Mouse (Mus musculus) liver, embryonic 11.5 days (tissue): ENCODE data around the gene Calb2. TPM values are rescaled to one million over a fixed set of nuclear protein-coding genes. Genes with fewer than 3 reads are reported as not detected.
A peak's percentile ranks its signal among the peaks of the same experiment; 100 is the strongest.

Source experiments
- ATAC-seq: fragments of 200-750 bp; cut with Nextera tagmentation; replicated peaks from 2 replicates; pipeline ENCODE4 v1.8.0; 2017; ENCODE audit warnings: moderate number of reproducible peaks, mild to moderate bottlenecking, moderate TSS enrichment, moderate library complexity; ENCODE audit not compliant: low FRiP score
- DNase-seq: peaks from one replicate; pipeline ENCODE4 v3.0.0-alpha.2; 2017; ENCODE audit warnings: low spot score
- H3K27ac ChIP-seq: fragments of 300-500 bp; sonication (generic); 2 replicates; pipeline ENCODE4 v1.5.1; 2014; ENCODE audit warnings: mild to moderate bottlenecking, low read depth, low read length, control low read depth
- H3K27me3 ChIP-seq: fragments of 300-500 bp; sonication (generic); replicated peaks from 2 replicates; pipeline ENCODE4 v1.6.1; 2014; ENCODE audit warnings: low read length, mixed read lengths; ENCODE audit not compliant: control insufficient read depth, insufficient read depth
- H3K36me3 ChIP-seq: fragments of 300-500 bp; sonication (generic); 2 replicates; pipeline ENCODE4 v1.6.1; 2014; ENCODE audit warnings: mild to moderate bottlenecking, low read length, moderate library complexity, mixed read lengths; ENCODE audit not compliant: control insufficient read depth, insufficient read depth
- H3K4me1 ChIP-seq: fragments of 300-500 bp; sonication (generic); replicated peaks from 2 replicates; pipeline ENCODE4 v1.6.1; 2014; ENCODE audit warnings: low read length, mixed read lengths; ENCODE audit not compliant: control insufficient read depth, insufficient read depth
- H3K4me2 ChIP-seq: fragments of 300-500 bp; sonication (generic); 2 replicates; pipeline ENCODE4 v1.6.1; 2014; ENCODE audit warnings: mild to moderate bottlenecking, control low read depth, moderate library complexity
- H3K4me3 ChIP-seq: fragments of 300-500 bp; sonication (generic); 2 replicates; pipeline ENCODE4 v1.5.1; 2014; ENCODE audit warnings: low read depth, low read length, control low read depth
- H3K9ac ChIP-seq: fragments of 300-500 bp; sonication (generic); 2 replicates; pipeline ENCODE4 v1.6.1; 2014; ENCODE audit warnings: low read depth, low read length, control low read depth
- H3K9me3 ChIP-seq: fragments of 300-500 bp; sonication (generic); 2 replicates; pipeline ENCODE4 v1.6.1; 2016; ENCODE audit warnings: low read length, inconsistent platforms, mixed read lengths; ENCODE audit not compliant: control insufficient read depth
- WGBS: fragments of 180-500 bp; shearing (Covaris S2); extraction: QIAGEN DNeasy Blood & Tissue Kit; methylation state at CpG from one replicate; pipeline ENCODE4 v1.1.7; 2014; 5-methylcytosine and 5-hydroxymethylcytosine counted together
- polyA plus RNA-seq: library from polyadenylated mRNA; unstranded; fragments of >200 nt; fragmentation: Nextera tagmentation; extraction: Ambion mirVana; gene quantifications from 2 replicates; pipeline ENCODE4 v1.2.1, GENCODE M21; 2014

The Calb2 gene
- polyA plus RNA-seq, 1 experiment from 2014 or later, result 0.49 TPM

- Histone ChIP-seq H3K4me3 (no peak overlapping the region), H3K4me2 (no peak overlapping the region), H3K9ac (no peak overlapping the region), H3K27me3 (no peaks in the 10 kb centered on the region; the same call in 1 of the 2 replicates), H3K4me1 (no peaks in the 10 kb centered on the region), H3K36me3 (no peaks in the 10 kb centered on the region), H3K9me3 (no peaks in the 10 kb centered on the region), H3K27ac (no peak overlapping the region)
- 83% methylated on average over 4 of the region's 4 CpGs for WGBS
- ATAC-seq (no peak), DNase-seq (no peak)
Measured at GRCm38 (mm10) chr8:110185538-110185937, 17.5 kb upstream of the Calb2 start.

GRCm38 (mm10) chr8:110183748-110184147, 15.7 kb upstream of the Calb2 start:
- no peak overlapping the region for H3K4me2 ChIP-seq
- ATAC-seq (no peak), DNase-seq (no peak)
- WGBS, result 30% methylated on average over 11 of the region's 11 CpGs
- no peak overlapping the region for H3K9ac ChIP-seq
- H3K27me3 ChIP-seq, result no peaks in the 10 kb centered on the region
- no peaks in the 10 kb centered on the region for H3K4me1 ChIP-seq
- H3K9me3 ChIP-seq, result no peaks in the 10 kb centered on the region
- H3K36me3 ChIP-seq, result no peaks in the 10 kb centered on the region
- H3K4me3 ChIP-seq, result no peak overlapping the region
- H3K27ac ChIP-seq, result no peak overlapping the region

GRCm38 (mm10) chr8:110182735-110183367, 14.8 kb upstream of the Calb2 start:
- no peak for DNase-seq
- no peak overlapping the region for H3K4me3 ChIP-seq
- WGBS, result 90% methylated on average over 11 of the region's 11 CpGs

GRCm38 (mm10) chr8:110177359-110178155, 9.5 kb upstream of the Calb2 start:
- DNase-seq (no peak), ATAC-seq (no peak)
- H3K27ac ChIP-seq, result no peak overlapping the region
- H3K36me3 ChIP-seq, result no peaks in the 10 kb centered on the region
- no peaks in the 10 kb centered on the region for H3K9me3 ChIP-seq
- 0 out of 2 replicates have a peak, but pooled peaks cover 6% of the 10 kb centered on the region for H3K27me3 ChIP-seq
- no peak overlapping the region for H3K4me3 ChIP-seq
- no peaks in the 10 kb centered on the region for H3K4me1 ChIP-seq
- peak overlapping the region; percentile 9; the same call in 1 of the 2 replicates for H3K4me2 ChIP-seq
- no peak overlapping the region for H3K9ac ChIP-seq
- WGBS, result 16% methylated on average over 22 of the region's 22 CpGs

More at GRCm38 (mm10) chr8:110182735-110183367, 14.8 kb upstream of the Calb2 start:
- ATAC-seq, result no peak
- no peak overlapping the region for H3K4me2 ChIP-seq
- no peaks in the 10 kb centered on the region for H3K27me3 ChIP-seq
- no peak overlapping the region for H3K9ac ChIP-seq
- H3K36me3 ChIP-seq, result no peaks in the 10 kb centered on the region
- no peaks in the 10 kb centered on the region for H3K9me3 ChIP-seq
- no peaks in the 10 kb centered on the region for H3K4me1 ChIP-seq
- H3K27ac ChIP-seq, result no peak overlapping the region

- WGBS, result 86% methylated on average over 4 of the region's 4 CpGs
- H3K9me3 ChIP-seq, result no peaks in the 10 kb centered on the region
- H3K4me1 ChIP-seq, result no peaks in the 10 kb centered on the region
- H3K4me3 ChIP-seq, result no peak overlapping the region
- H3K4me2 ChIP-seq, result no peak overlapping the region
- ATAC-seq, result no peak
- H3K27ac ChIP-seq, result no peak overlapping the region
- H3K36me3 ChIP-seq, result no peaks in the 10 kb centered on the region
- H3K27me3 ChIP-seq, result 0 out of 2 replicates have a peak, but pooled peaks cover 8% of the 10 kb centered on the region
- DNase-seq, result no peak
- no peak overlapping the region for H3K9ac ChIP-seq
Measured at GRCm38 (mm10) chr8:110174826-110175225, 6.8 kb upstream of the Calb2 start.

GRCm38 (mm10) chr8:110172161-110172560, 4.2 kb upstream of the Calb2 start:
- no peak overlapping the region for H3K27ac ChIP-seq
- H3K27me3 ChIP-seq, result peaks cover 23% of the 10 kb centered on the region
- H3K9me3 ChIP-seq, result no peaks in the 10 kb centered on the region
- 58% methylated on average over 6 of the region's 6 CpGs for WGBS
- no peaks in the 10 kb centered on the region for H3K4me1 ChIP-seq
- H3K4me3 ChIP-seq, result no peak overlapping the region
- H3K9ac ChIP-seq, result no peak overlapping the region
- H3K4me2 ChIP-seq, result no peak overlapping the region
- DNase-seq (no peak), ATAC-seq (no peak)
- H3K36me3 ChIP-seq, result no peaks in the 10 kb centered on the region

GRCm38 (mm10) chr8:110166270-110166669, 1.7 kb downstream of the Calb2 start:
- Histone ChIP-seq H3K4me1 (no peaks in the 10 kb centered on the region), H3K27me3 (peaks cover 25% of the 10 kb centered on the region), H3K9me3 (no peaks in the 10 kb centered on the region), H3K4me2 (no peak overlapping the region), H3K27ac (no peak overlapping the region), H3K36me3 (no peaks in the 10 kb centered on the region), H3K9ac (no peak overlapping the region), H3K4me3 (no peak overlapping the region)
- 78% methylated on average over 8 of the region's 8 CpGs for WGBS
- DNase-seq, result no peak
- no peak for ATAC-seq

- H3K9me3 ChIP-seq, result no peaks in the 10 kb centered on the region
- no peaks in the 10 kb centered on the region for H3K4me1 ChIP-seq
- H3K4me2 ChIP-seq, result no peak overlapping the region
- no peak for DNase-seq
- H3K4me3 ChIP-seq, result no peak overlapping the region
- no peaks in the 10 kb centered on the region for H3K36me3 ChIP-seq
- peaks cover 2% of the 10 kb centered on the region; the same call in 1 of the 2 replicates for H3K27me3 ChIP-seq
- no peak for ATAC-seq
- H3K9ac ChIP-seq, result no peak overlapping the region
- WGBS, result 83% methylated on average over 6 of the region's 6 CpGs
- no peak overlapping the region for H3K27ac ChIP-seq
Measured at GRCm38 (mm10) chr8:110162007-110162406, 6.0 kb downstream of the Calb2 start.
